Mouse (Mus musculus) olfactory bulb, adult 2 months (tissue): ENCODE data around the gene Sox15.

Experiments used
- CTCF ChIP-seq: fragments of 200-500 bp; IDR thresholded peaks from 2 replicates; pipeline ENCODE4 v1.5.1; 2012; ENCODE audit warnings: low read depth, mild to moderate bottlenecking, low read length, moderate library complexity; ENCODE audit not compliant: insufficient read depth
- POLR2A ChIP-seq: fragments of 200-500 bp; IDR thresholded peaks from 2 replicates; pipeline ENCODE4 v1.6.1; 2012; ENCODE audit warnings: mild to moderate bottlenecking, low read depth, low read length, moderate library complexity; ENCODE audit not compliant: insufficient read depth

- TF ChIP-seq POLR2A = no peak
- no peak for TF ChIP-seq CTCF
Measured at GRCm38 (mm10) chr11:69622406-69622805, 32.7 kb upstream of the Sox15 start.
